Mouse (Mus musculus) lung, postnatal 0 days (tissue): ENCODE measurements around the gene Klhl29.

Experiments
- CTCF ChIP-seq: IDR thresholded peaks from 2 replicates; pipeline ENCODE4 v1.5.1; 2016; ENCODE audit warnings: antibody characterized with exemption, mild to moderate bottlenecking
- EP300 ChIP-seq: IDR thresholded peaks from 2 replicates; pipeline ENCODE4 v1.6.1; 2016; ENCODE audit warnings: antibody characterized with exemption, mild to moderate bottlenecking, control low read depth

GRCm38 (mm10) chr12:5375616-5376461 lies at the start of gene Klhl29:
- no peak for TF ChIP-seq CTCF
- TF ChIP-seq EP300: no peak
